Mouse (Mus musculus) ES-E14 (cell line): ENCODE results near the gene Rbm38. TPM values are rescaled to one million over a fixed set of nuclear protein-coding genes. Genes with fewer than 3 reads are reported as not detected.

Experiments
- DNase-seq: peaks from one replicate; pipeline ENCODE4 v3.0.0-alpha.2; 2013; ENCODE audit warnings: low read depth, low spot score
- H3K27ac ChIP-seq: 2 replicates; pipeline ENCODE4 v1.5.1; 2012; ENCODE audit warnings: low read depth, mild to moderate bottlenecking, low read length, moderate library complexity, mixed read lengths; ENCODE audit not compliant: poor library complexity, insufficient read depth, severe bottlenecking
- H3K36me3 ChIP-seq: 2 replicates; pipeline ENCODE4 v1.6.1; 2012; ENCODE audit warnings: mild to moderate bottlenecking, low read length, moderate library complexity, mixed read lengths; ENCODE audit not compliant: control insufficient read depth, poor library complexity, insufficient read depth, severe bottlenecking
- H3K4me1 ChIP-seq, 2 experiments: fragments of 150-350 bp in 1 of 2; sonication (generic) in 1 of 2; 2 replicates each; pipeline ENCODE4 v1.6.1; 2012; ENCODE audit warnings: low read length in 2 of 2, mild to moderate bottlenecking in 1 of 2, mixed read lengths in 1 of 2; ENCODE audit not compliant: control insufficient read depth in 2 of 2, insufficient read depth in 2 of 2, poor library complexity in 1 of 2
- H3K4me3 ChIP-seq, 2 experiments: fragments of 150-350 bp in 1 of 2; sonication (generic) in 1 of 2; 2 replicates each; pipeline ENCODE4 v1.5.1; 2012; ENCODE audit warnings: low read length in 2 of 2, low read depth in 1 of 2, mild to moderate bottlenecking in 1 of 2, mixed read lengths in 1 of 2; ENCODE audit not compliant: insufficient read depth in 1 of 2, poor library complexity in 1 of 2, severe bottlenecking in 1 of 2
- H3K9ac ChIP-seq: 2 replicates; pipeline ENCODE4 v1.6.1; 2012; ENCODE audit warnings: low read depth, mild to moderate bottlenecking, low read length, mixed read lengths; ENCODE audit not compliant: poor library complexity, insufficient read depth, severe bottlenecking
- H3K9me3 ChIP-seq: fragments of 150-350 bp; sonication (generic); 2 replicates; pipeline ENCODE4 v1.6.1; 2012; ENCODE audit warnings: low read depth, mild to moderate bottlenecking, low read length; ENCODE audit not compliant: control insufficient read depth, insufficient read depth
- CHD2 ChIP-seq: IDR thresholded peaks from 2 replicates; pipeline ENCODE4 v1.6.1; 2014; ENCODE audit warnings: mild to moderate bottlenecking, low read depth, low read length, inconsistent platforms
- HCFC1 ChIP-seq: IDR thresholded peaks from 2 replicates; pipeline ENCODE4 v1.6.1; 2012; ENCODE audit warnings: low read length, inconsistent platforms, borderline replicate concordance; ENCODE audit not compliant: insufficient read depth
- MAFK ChIP-seq: IDR thresholded peaks from 2 replicates; pipeline ENCODE4 v1.6.1; 2014; ENCODE audit warnings: mild to moderate bottlenecking, low read depth, low read length, inconsistent platforms; ENCODE audit not compliant: insufficient read depth
- ZC3H11A ChIP-seq: IDR thresholded peaks from 2 replicates; pipeline ENCODE4 v1.6.1; 2012; ENCODE audit warnings: low read depth, mild to moderate bottlenecking, inconsistent platforms, low read length, borderline replicate concordance
- ZNF384 ChIP-seq: IDR thresholded peaks from 2 replicates; pipeline ENCODE4 v1.6.1; 2012; ENCODE audit warnings: low read depth, low read length, inconsistent platforms
- in situ Hi-C, 2 experiments: fragments of 600-800 bp; cut with MboI; formaldehyde crosslinking; loops; one replicate each; pipeline ENCODE4 v1.15.1; 2025; ENCODE audit warnings: low sequenced_read_pairs in 2 of 2, inconsistent platforms in 1 of 2; ENCODE audit not compliant: unreplicated experiment in 2 of 2
- total RNA-seq: library from RNA; depleted of rRNA; stranded (reverse); fragments of 300-350 nt; gene quantifications from 2 replicates; pipeline ENCODE4 v1.2.3, GENCODE M21; 2012

The Rbm38 gene
- total RNA-seq, 1 experiment, result 26.7 TPM

DNA sequence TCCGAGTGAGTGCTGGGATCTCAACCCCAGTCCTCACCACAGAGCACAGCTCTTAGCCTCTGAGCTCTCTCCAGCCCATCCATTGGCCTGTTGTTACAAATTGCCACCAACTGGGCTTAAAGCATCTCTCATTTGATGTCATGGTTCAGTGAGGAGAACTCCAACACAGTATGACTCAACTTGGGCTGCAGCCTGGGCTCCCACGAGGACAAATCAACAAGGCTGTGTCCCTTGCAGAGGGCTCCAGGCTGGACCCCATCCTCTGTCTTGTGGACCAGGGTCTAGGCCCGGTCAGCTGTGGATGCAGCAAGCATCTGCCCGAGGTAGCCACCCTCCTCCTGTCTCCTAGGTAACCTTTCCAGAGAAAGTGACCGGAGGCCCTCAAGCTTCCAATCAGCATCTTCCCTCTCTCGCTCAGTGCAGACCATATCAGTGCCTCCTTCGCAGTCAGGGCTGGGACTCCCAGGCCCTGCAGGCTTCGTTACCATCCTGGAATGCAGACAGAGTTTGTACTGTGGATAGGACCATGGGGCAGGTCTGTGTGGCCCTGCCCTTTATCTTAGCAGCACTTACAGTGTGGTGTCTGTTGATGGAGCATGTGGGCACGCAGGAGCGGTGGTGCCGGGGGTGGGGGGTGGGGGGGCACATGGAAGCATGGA is 22.3 kb downstream of the Rbm38 start:
- no peaks in the 10 kb centered on the region for H3K9me3 ChIP-seq
- no peak overlapping the region for H3K9ac ChIP-seq
- H3K36me3 ChIP-seq, result no peaks in the 10 kb centered on the region
- H3K27ac ChIP-seq, result no peak overlapping the region
- no peak for DNase-seq
- no peak overlapping the region for H3K4me3 ChIP-seq
- peaks cover 0 to 7% of the 10 kb centered on the region in 2 experiments; a peak in 1 of 4 replicates for H3K4me1 ChIP-seq
- TF ChIP-seq MAFK, result no peak
- TF ChIP-seq CHD2, result no peak
- TF ChIP-seq HCFC1, result no peak
- no peak for TF ChIP-seq ZNF384
- TF ChIP-seq ZC3H11A, result no peak
- in situ Hi-C loops, result no loop called here

DNA sequence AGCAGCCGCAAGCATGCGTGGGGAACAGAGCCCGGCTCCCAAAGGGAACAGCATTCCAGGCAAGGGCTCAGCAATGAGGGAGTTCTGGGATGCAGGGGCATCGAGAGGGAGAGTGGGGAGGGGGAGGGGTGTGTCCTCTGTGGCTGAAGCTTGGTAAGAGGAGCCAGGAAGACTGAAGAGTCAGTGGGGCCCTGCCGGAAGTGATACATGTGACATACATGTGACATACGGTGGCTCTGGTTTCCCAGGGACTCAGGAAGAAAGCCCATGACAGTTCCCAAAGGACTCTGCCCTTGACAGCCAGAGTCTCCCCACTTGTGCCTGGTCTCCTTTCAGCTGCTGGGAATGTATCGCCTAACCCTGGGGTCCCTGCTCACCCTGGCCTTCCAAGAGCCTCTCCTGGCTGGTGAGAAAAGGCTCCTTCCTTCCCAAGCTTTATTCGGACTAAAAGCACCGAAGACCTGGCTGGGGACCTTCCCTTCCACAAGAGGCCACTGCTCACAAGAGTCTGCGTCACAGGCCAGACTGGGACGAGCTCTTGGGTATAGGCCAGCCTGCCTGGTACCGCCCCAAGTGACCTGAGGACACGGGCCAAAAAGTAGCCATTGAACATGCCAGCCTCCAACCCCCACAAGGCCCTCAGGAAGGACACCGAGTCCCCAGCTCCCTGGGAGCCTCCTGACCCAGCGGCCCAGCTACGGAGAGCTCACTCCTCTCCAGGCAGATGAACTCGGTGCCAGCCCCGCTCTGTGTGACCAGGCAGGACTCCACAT is 24.1 kb downstream of the Rbm38 start:
- peaks cover 2 to 10% of the 10 kb centered on the region in 2 experiments; a peak in 1 of 4 replicates for H3K4me1 ChIP-seq
- no peak for DNase-seq
- no peaks in the 10 kb centered on the region for H3K9me3 ChIP-seq
- no peaks in the 10 kb centered on the region for H3K36me3 ChIP-seq
- H3K4me3 ChIP-seq, result no peak overlapping the region
- in situ Hi-C loops, result no loop called here
- no peak overlapping the region for H3K9ac ChIP-seq
- TF ChIP-seq ZC3H11A (no peak), ZNF384 (no peak), HCFC1 (no peak), MAFK (no peak), CHD2 (no peak)
- H3K27ac ChIP-seq, result no peak overlapping the region

DNA sequence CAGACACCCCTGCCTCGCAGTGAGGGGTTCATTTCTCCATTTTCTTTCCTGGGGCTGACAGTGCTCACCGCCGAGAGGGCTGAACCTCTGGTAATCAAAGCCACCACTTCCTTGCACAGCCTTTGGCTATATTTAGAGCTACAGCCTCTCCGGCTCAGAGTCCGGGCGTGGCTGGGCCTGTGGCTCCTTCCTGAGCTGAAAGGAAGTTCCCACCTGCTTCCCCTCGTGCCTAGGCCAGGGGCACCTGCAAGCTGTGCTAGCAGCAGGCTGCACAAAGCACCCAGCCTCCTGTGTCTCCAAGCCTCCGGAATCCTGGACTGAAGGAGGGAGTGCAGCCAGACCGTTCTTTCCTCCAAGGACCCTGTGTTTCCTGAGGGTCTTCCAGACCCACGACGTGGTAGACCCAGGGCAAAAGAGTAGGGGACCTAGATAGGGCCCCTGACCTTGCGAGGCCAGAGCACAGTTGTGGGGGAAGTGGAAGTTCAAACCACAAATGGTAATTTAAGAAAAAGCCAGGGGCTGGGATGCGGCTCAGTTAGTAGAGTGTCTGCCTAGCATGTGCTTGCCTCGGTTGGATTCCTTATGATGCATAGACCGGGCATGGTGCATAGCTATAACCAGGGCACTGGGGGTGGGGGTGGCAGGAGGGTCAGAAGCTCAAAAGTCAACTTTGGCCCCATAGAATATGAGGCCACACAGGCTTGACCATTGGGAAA is 26.4 kb downstream of the Rbm38 start:
- no peak for DNase-seq
- Histone ChIP-seq H3K36me3 (no peaks in the 10 kb centered on the region), H3K9me3 (no peaks in the 10 kb centered on the region), H3K9ac (peak overlapping the region; percentile 5; the same call in 1 of the 2 replicates), H3K4me3 (no peak overlapping the region), H3K4me1 (peaks cover 2 to 24% of the 10 kb centered on the region in 2 experiments; a peak in 1 of 4 replicates), H3K27ac (no peak overlapping the region)
- in situ Hi-C loops, result no loop called here
- TF ChIP-seq MAFK (no peak), HCFC1 (no peak), CHD2 (no peak), ZNF384 (no peak), ZC3H11A (no peak)

DNA sequence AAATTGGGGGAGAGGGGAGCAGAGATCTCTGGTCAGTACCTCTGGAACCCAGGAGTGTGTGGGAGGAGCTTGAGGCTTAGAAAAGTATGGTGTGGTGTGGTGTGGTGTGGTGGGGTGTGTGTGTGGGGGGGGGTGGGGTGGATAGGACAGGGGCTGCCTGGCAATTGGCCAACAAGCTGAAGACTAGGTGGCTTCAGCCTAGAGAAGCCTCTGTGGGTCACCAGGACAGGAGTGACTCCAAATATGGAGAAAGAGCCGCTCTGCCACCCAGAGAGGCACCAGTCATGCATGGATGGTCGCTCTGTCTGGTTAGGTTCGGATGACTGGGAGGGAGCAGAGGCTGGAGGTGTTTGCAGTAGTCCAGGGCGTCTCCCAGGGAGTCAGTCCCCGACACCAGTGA is 27.2 kb downstream of the Rbm38 start:
- Histone ChIP-seq H3K9me3 (no peaks in the 10 kb centered on the region), H3K27ac (no peak overlapping the region), H3K36me3 (no peaks in the 10 kb centered on the region), H3K4me1 (peaks cover 2 to 24% of the 10 kb centered on the region in 2 experiments; a peak in 1 of 4 replicates), H3K9ac (no peak overlapping the region), H3K4me3 (no peak overlapping the region)
- in situ Hi-C loops, result no loop called here
- DNase-seq, result no peak
- TF ChIP-seq ZC3H11A (no peak), HCFC1 (no peak), CHD2 (no peak), MAFK (no peak), ZNF384 (no peak)
